Mouse (Mus musculus): ENCODE results near the gene Gm49361. TPM values are rescaled to one million over a fixed set of nuclear protein-coding genes. Genes with fewer than 3 reads are reported as not detected.

Gm49361 gene
- total RNA-seq, 2 experiments from 2014 or later = 0.15 to 1.6 TPM

DNA sequence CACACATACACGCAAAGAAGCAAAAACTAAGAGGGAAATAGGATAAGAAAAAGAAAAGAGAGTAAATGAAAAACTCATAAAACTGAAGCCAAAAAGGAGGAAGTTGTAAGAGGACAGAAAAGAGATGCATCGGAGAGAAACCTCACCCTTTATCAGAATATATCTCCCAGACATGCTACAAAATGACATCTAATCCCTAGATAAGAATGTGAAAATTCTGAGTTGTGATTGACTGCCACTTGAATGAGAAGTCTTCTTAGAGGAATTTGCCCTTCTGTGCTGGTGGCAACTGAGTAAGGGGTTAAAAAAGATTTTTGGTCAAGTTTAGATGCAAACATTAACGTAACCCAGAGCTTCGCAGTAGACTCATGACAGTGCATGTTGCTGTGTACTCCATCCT lies 99.7 kb downstream of the Gm49361 start:
- no peak for DNase-seq
- intact Hi-C loops (cut with DNase I) = loop anchor here (5.0 kb wide), 1 partner anchor 274 kb away; no protein-coding TSS in a partner anchor

DNA sequence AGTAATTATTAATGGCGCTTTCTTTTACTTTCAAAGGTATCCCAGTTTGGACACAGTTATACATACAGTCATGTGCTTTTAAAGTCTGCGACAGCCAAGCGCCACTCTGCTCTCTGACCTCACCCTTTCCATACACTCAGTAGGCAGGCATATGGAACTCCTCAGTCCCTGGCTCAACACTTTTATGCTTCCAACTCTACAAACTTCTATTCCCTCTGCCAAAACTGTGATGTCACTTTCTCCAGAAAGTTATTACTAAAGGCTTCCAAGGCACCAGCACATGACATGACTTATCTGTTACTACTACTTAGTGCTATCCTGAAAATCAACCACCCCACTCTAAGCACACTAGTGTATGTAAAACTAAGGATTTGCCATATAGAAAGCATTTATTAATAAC lies 106.8 kb downstream of the Gm49361 start:
- DNase-seq = peak; percentile 12 to 21
- intact Hi-C loops (cut with DNase I) = no loop called here

DNA sequence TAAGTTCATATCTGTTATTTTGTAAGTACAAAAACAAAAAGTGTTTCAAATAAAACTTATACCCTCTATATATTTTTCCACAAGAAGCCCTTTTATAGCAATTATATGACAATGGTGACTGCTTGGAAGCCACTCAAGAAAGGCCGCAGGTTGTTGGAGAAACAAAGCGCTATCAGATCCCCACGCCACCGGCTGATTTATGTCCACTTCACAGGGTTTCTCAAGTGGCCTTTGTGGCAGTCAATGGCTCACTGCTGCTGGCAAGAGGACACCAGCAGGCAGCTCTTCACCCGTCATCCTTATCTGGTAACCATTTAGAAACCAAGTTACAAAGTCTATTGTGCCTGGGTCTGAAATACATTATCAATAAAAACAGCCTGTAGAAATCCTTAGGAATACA lies 111.8 kb downstream of the Gm49361 start:
- no peak for DNase-seq

DNA sequence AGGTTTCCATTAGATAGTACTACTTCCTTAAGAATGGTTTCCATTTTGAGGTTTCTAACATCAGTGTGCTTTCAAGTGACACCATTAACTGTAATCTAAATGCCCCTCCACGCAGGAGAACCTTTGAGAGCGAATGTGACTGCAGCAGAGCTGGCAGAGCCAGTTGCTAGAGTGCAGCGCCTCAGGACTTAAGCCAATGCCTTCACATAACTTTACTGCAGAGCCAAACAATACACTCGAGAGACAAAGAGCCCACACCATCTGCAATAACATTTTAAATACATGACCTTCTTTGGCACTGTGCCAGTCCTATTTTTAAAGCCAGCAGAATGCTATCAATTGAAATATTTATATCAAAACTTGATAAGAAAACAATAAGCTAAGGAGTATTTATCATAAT lies 116.3 kb downstream of the Gm49361 start:
- peak in 1 of 2 experiments; percentile 28 for DNase-seq

More for the DNA sequence above, 111.8 kb downstream of the Gm49361 start:
- intact Hi-C loops (cut with DNase I) = no loop called here

DNA sequence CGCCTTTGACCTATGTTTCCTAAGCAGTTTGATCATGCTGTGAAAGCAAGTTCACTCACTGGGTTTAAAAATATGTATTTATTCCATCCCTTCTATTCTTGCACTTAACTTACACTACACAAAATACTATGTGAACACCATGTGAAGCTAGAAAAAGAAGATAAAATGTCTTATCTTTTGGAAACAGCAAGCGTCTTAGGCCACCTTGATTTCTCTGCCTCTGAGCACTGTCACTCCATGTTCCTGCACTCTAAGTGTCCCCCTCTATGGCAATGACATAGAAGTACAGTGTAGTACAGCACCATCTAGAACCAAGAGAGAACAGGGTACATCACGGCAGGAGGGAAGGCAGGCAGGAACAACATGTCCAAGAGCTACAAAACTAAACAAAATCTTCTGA lies 123.0 kb downstream of the Gm49361 start:
- intact Hi-C loops (cut with DNase I) = no loop called here
- no peak for DNase-seq

More for the DNA sequence above, 116.3 kb downstream of the Gm49361 start:
- intact Hi-C loops (cut with DNase I) = no loop called here

DNA sequence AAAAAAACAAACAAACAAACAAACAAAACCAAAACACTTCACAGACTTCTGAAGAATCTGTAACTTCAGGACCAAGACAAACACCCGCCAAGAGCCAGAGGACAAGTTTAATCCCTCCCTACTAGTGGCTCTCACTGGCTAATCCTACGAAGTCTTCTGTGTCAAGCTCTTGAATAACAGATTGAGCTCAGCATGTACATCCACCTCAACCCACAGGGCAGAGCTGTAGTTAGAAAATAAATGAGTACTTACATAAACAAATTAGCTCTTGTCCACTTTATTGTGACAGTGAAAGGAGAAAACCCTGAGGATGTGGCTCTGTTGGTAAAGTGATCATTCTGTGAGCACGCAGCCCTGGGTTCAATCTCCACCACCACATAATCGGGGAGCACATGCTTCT lies 124.2 kb downstream of the Gm49361 start:
- intact Hi-C loops (cut with DNase I) = no loop called here
- DNase-seq = no peak

DNA sequence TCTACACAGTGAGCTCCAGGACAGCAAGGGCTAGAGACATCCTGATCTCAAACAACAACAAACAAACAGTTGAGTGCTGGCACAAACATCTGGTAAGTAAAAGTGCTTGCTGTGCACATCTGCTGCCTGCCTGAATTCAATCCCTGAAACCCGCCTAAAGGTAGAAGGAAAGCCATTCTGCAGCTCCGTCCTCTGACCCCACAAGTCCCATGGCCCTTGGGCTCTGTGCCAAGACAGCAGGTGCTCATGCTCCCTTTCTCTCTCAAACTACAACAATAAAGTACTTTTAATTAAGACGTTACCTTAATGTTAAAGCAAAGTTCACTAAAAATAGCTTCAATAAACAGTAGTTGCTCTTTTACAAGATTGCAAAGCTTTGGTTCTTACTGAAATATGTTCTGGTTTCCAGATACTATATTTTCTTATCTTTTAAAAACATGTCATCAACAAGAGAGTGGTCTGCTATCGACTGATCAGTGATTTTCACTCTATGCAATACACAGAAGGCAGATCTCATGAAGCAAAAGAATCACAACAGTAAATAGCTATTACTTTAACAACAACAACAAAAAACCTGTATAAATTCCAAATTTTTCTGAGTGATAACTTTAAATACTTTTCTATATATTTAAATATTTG lies 125.2 kb downstream of the Gm49361 start:
- no peak for DNase-seq
- intact Hi-C loops (cut with DNase I) = no loop called here

DNA sequence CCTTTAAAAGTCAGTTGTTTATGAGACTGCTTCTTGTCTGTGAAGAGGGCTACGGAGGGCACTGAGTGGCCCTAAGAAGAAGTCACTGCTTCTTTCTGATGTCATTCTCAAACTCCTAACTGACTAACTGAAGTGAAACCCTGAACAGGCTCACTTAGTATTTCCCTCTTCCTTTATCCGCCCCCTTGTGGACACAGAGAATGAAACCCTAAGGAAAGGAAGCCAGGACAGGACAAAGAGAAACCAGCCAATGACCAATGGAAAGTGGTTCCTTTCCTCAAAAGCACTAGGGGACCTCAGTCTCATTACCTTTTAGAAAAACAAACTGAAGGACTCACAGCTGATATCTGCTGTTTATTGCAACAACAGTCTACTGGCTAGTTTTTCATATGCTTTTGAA lies 126.4 kb downstream of the Gm49361 start:
- intact Hi-C loops (cut with DNase I) = loop anchor here (2.0 to 5.0 kb wide), 3 partner anchors 47 to 247 kb away; partner anchors contain the start of gene Eef1akmt1
- peak; percentile 16 to 69 for DNase-seq

DNA sequence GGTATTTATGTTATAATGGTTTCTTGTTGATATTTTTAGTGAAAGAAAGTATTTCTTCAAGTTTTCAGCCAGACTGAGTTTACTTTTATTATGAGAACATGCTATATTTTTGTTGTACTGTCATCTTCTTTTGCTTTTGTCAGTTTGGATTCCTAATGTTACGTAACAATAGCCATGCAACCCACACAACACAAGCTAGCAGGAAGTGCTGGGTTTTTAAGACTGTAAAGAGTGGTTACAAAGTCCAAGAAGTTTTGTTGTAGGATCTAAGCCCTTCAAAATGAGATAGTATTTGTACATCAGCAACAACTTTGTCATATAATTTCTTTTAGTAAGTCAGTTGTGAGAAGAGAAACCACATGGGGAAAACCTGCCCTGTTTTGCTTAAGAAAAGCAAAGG lies 128.2 kb downstream of the Gm49361 start:
- intact Hi-C loops (cut with DNase I) = loop anchor here (2.0 to 5.0 kb wide), 3 partner anchors 45 to 245 kb away; partner anchors contain the start of gene Eef1akmt1
- no peak for DNase-seq

DNA sequence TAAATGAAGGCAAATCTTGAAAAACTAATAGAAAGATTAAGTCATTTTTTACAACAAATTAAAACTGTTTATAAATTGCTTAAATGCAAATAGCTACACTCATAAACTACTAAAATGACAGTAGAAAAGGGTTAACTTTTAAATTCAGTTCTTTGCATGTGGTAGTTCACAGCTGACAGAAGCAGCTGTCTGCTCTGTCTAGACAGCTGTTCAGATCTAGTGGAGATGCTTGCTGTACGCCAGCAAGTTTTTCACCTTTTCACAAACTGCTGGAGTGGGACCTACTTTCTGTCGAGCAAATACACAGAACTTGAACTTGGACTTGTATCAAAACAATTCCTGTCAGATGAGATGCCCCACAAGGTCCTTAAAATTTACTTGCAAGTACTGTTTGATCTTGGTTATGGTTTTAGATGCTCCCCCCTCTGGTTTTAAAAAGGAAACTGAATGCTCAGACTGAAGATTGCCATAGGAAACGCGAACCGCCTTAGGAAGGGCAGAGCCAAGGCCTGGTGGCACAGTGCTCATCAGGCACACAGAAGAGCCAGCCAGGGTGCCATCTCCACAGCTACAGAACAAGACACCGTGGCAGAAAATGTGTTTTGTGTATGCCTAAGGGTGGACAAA lies 129.5 kb downstream of the Gm49361 start:
- no peak for DNase-seq
- intact Hi-C loops (cut with DNase I) = loop anchor here (5.0 kb wide), 1 partner anchor 44 kb away; the partner anchor contains the start of gene Eef1akmt1

DNA sequence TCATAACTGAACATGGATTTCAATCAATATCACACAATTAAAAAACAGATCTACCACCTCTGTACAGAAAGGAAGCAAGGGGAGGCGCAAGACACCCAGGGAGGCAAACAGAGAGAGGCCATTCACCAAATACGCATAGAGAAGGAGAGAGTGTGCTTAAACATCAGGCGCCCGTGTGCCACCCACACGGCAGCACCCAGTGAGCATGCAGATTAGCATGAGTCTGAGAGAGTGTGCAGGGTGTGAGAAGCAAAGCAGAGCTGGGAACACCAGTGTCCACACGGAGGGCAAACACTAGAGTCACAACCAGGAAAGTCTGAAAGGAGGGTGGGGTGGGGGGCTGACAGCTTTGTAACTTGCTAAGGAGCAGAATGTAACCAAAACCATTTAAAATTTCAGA lies 130.1 kb downstream of the Gm49361 start:
- no peak for DNase-seq
- intact Hi-C loops (cut with DNase I) = loop anchor here (5.0 kb wide), 1 partner anchor 44 kb away; the partner anchor contains the start of gene Eef1akmt1

DNA sequence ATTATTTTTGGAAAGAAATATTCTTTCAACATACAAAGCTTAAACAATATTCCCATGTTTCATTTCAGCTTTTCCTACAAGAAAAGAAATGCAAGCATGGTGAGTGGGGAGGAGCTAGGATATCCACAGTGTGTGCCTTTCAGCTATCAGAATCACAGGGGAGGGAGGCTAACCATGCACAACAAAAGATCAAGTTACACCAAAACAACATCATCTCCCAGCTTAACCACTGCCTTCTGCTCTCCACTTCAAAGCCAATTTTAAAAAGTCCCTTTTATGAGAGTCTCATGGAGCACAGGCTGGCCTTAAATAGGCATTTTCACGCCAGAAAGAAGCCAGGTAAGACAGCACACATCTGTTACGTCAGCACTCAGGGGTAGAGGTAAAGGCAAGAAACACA lies 134.9 kb downstream of the Gm49361 start:
- intact Hi-C loops (cut with DNase I) = no loop called here
- no peak for DNase-seq

DNA sequence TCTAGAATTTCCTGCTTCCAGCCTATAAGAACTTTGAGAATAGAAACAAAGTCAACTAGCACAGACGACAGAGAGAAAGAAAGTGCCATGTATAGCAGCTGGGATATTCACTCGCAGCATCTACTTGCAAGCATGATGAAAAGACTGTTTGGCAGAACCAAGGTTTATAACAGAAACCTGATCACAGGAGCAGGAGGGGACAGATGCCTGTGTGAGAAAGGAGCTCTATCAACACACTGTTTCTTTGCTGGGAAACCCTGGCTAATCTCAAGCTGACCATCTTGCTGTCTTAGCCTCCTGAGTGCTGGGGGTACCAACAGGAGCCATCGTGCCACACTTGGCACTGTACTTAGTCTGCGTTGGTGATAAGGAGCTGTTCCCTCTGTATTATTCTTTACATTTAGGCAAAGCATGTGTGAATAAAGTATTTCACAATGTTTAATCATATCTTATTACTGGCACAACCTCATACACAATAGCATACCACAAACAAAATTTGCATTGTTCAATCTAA lies 136.0 kb downstream of the Gm49361 start:
- no peak for DNase-seq
- intact Hi-C loops (cut with DNase I) = no loop called here

DNA sequence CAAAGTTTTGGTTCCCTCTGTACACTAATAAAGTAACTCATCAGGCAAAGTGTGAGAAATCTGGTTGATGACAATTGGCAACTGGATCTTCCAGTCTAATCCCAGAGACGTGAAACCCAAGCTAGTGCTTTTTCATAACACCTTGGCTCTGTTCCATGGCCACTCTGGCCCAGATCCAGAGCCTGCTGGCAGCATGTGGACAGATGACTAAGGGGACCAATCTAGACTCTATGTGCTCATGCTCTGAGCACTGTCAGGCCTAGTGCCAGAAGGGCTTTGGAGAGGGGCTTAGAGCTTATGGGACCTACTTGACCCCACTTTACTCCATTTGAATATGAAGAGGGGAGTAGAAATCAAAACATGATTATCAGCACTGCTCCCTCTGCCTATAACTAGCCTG lies 138.4 kb downstream of the Gm49361 start:
- DNase-seq = peak; percentile 93 to 97
- intact Hi-C loops (cut with DNase I) = no loop called here

DNA sequence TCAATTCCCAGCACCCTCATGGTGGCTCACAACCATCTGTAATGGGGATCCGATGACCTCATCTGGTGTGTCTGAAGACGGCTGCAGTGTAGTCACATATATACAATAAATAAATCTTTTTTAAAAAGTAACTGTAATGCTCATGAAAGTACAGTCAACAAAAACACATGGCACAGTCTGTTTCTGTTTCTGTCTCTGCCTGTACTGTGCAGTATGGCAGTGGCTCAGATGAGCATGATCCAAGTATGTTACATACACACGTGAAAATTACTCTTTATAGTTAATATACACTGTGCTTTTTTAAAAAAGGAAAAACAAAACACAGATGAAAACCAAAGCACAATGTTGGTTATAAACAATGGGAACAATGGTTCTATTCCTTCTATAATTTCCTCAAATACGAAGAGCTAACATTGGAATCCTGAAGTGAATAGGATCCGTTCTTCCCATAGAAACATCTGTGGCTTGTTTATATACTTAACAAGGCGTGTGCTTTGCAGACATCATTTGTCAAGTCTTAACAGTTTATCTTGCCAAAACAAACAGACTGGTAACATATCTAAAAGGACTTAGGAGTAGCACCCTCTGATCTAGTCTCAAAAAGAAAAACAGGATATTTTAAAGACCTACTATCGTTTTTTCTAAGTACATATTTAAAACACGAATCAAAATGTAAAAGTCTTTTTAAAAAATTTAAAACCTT lies 139.1 kb downstream of the Gm49361 start:
- DNase-seq = no peak

DNA sequence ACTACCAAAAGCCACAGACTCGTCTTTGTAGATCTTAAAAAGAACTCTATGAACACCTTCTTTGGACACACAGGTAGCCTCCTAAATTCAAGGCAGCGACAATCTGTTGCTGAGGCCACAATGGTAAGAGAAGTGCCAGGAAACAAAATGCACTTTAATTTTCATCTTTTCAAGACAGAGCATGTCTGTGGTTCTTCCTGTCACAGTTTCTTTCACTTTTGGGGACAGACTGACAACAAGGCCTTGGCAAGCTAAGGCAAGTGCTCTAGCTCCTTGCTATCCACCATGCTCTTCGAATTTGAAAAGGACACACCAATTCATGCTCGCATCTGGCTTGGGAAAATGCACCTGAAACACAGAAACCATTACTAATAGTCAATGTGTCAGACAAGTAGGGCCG lies 152.6 kb downstream of the Gm49361 start:
- intact Hi-C loops (cut with DNase I) = no loop called here
- no peak for DNase-seq

More for the DNA sequence above, 139.1 kb downstream of the Gm49361 start:
- intact Hi-C loops (cut with DNase I) = no loop called here

Other genes starting within 250 kb of the Gm49361 start
- 1 to 10 TPM; 4.3 to 6.0 TPM for gene Il17d, start 221.3 kb downstream of the Gm49361 start, total RNA-seq (2021)
- 10 to 100 TPM; 29.6 to 31.6 TPM for gene Eef1akmt1, start 174.5 kb downstream of the Gm49361 start, total RNA-seq (2021)
- gene Xpo4, start 80.7 kb downstream of the Gm49361 start, total RNA-seq (2021) = 10 to 100 TPM; 11.6 to 12.8 TPM
- gene Lats2, start 12.3 kb upstream of the Gm49361 start, total RNA-seq (2021) = 10 to 100 TPM; 39.5 to 40.1 TPM
- gene Sap18, start 52.1 kb upstream of the Gm49361 start, total RNA-seq (2021) = 10 to 100 TPM; 61.1 to 70.6 TPM
- gene Ska3, start 80.1 kb upstream of the Gm49361 start, total RNA-seq (2021) = 1 to 10 TPM in 1 of 2 experiments, under 1 TPM in 1; 0.50 to 1.4 TPM
- gene Mrpl57, start 80.1 kb upstream of the Gm49361 start, total RNA-seq (2021) = 10 to 100 TPM; 65.9 to 68.9 TPM
- gene Zdhhc20, start 144.2 kb upstream of the Gm49361 start, total RNA-seq (2021) = 10 to 100 TPM; 12.4 to 16.5 TPM